Mouse (Mus musculus) midbrain, postnatal 0 days (tissue): ENCODE measurements around the gene 1700012B09Rik. TPM values are rescaled to one million over a fixed set of nuclear protein-coding genes. Genes with fewer than 3 reads are reported as not detected.

Experiments used
- ATAC-seq: fragments of 200-750 bp; cut with Nextera tagmentation; 2 replicates; pipeline ENCODE4 v1.8.0; 2017; ENCODE audit warnings: moderate number of reproducible peaks, mild to moderate bottlenecking, moderate TSS enrichment, moderate library complexity; ENCODE audit not compliant: low FRiP score
- DNase-seq: peaks from one replicate; pipeline ENCODE4 v3.0.0-alpha.2; 2015; ENCODE audit warnings: low spot score
- H3K27ac ChIP-seq: fragments of 300-500 bp; sonication (generic); 2 replicates; pipeline ENCODE4 v1.5.1; 2014; ENCODE audit warnings: low read depth, mild to moderate bottlenecking, low read length, mixed read lengths
- H3K27me3 ChIP-seq: fragments of 300-500 bp; sonication (generic); 2 replicates; pipeline ENCODE4 v1.6.1; 2014; ENCODE audit warnings: low read length, control low read depth, mixed read lengths; ENCODE audit not compliant: insufficient read depth
- H3K36me3 ChIP-seq: fragments of 300-500 bp; sonication (generic); 2 replicates; pipeline ENCODE4 v1.6.1; 2014; ENCODE audit warnings: low read length, control low read depth, mixed read lengths; ENCODE audit not compliant: insufficient read depth
- H3K4me1 ChIP-seq: fragments of 300-500 bp; sonication (generic); 2 replicates; pipeline ENCODE4 v1.6.1; 2014; ENCODE audit warnings: mild to moderate bottlenecking, control low read depth, antibody characterized with exemption, low read length, mixed read lengths; ENCODE audit not compliant: insufficient read depth
- H3K4me2 ChIP-seq: fragments of 300-500 bp; sonication (generic); 2 replicates; pipeline ENCODE4 v1.6.1; 2014; ENCODE audit warnings: low read depth, mild to moderate bottlenecking, low read length, mixed read lengths; ENCODE audit not compliant: poor library complexity, severe bottlenecking
- H3K4me3 ChIP-seq: fragments of 300-500 bp; sonication (generic); 2 replicates; pipeline ENCODE4 v1.5.1; 2014; ENCODE audit warnings: low read depth, mild to moderate bottlenecking, low read length, moderate library complexity
- H3K9ac ChIP-seq: fragments of 300-500 bp; sonication (generic); replicated peaks from 2 replicates; pipeline ENCODE4 v1.6.1; 2014; ENCODE audit warnings: mild to moderate bottlenecking, low read length, moderate library complexity, mixed read lengths; ENCODE audit not compliant: poor library complexity, severe bottlenecking
- H3K9me3 ChIP-seq: fragments of 300-500 bp; sonication (generic); 2 replicates; pipeline ENCODE4 v1.6.1; 2016; ENCODE audit warnings: low read length, control low read depth
- CTCF ChIP-seq: IDR thresholded peaks from 2 replicates; pipeline ENCODE4 v1.5.1; 2016; ENCODE audit warnings: antibody characterized with exemption, mild to moderate bottlenecking
- WGBS: fragments of 180-500 bp; shearing (Covaris S2); extraction: QIAGEN DNeasy Blood & Tissue Kit; methylation state at CpG from one replicate; pipeline ENCODE4 v1.1.7; 2014; 5-methylcytosine and 5-hydroxymethylcytosine counted together
- polyA plus RNA-seq: library from polyadenylated mRNA; unstranded; fragments of >200 nt; fragmentation: Nextera tagmentation; extraction: Ambion mirVana; gene quantifications from 2 replicates; pipeline ENCODE4 v1.2.1, GENCODE M21; 2015
- total RNA-seq: library from RNA; depleted of rRNA; stranded (reverse); fragments of >200 nt; gene quantifications from 2 replicates; pipeline ENCODE4 v1.2.3, GENCODE M21; 2014

The 1700012B09Rik gene
- total and polyA plus RNA-seq, 2 experiments from 2014 or later: 3.9 to 6.2 TPM

- TF ChIP-seq CTCF: no peak
- ATAC-seq: no peak
These were observed 11.6 kb downstream of the 1700012B09Rik start for GRCm38 (mm10) chr9:14759261-14759660.

GRCm38 (mm10) chr9:14758590-14758989 is 12.2 kb downstream of the 1700012B09Rik start:
- ATAC-seq (no peak), DNase-seq (no peak)
- no peak overlapping the region for H3K4me2 ChIP-seq
- TF ChIP-seq CTCF: no peak
- H3K9me3 ChIP-seq: no peaks in the 10 kb centered on the region
- H3K27me3 ChIP-seq: no peaks in the 10 kb centered on the region
- H3K36me3 ChIP-seq: no peaks in the 10 kb centered on the region
- H3K4me1 ChIP-seq: no peaks in the 10 kb centered on the region
- no peak overlapping the region for H3K27ac ChIP-seq
- H3K4me3 ChIP-seq: no peak overlapping the region
- 76% methylated on average over 7 of the region's 7 CpGs for WGBS
- no peak overlapping the region for H3K9ac ChIP-seq

More at GRCm38 (mm10) chr9:14759261-14759660, 11.6 kb downstream of the 1700012B09Rik start:
- no peak for DNase-seq
- H3K36me3 ChIP-seq: no peaks in the 10 kb centered on the region
- H3K27ac ChIP-seq: no peak overlapping the region
- no peaks in the 10 kb centered on the region for H3K4me1 ChIP-seq
- H3K27me3 ChIP-seq: no peaks in the 10 kb centered on the region
- no peak overlapping the region for H3K4me2 ChIP-seq
- no peak overlapping the region for H3K4me3 ChIP-seq
- H3K9ac ChIP-seq: no peak overlapping the region
- no peaks in the 10 kb centered on the region for H3K9me3 ChIP-seq

- Histone ChIP-seq H3K9me3 (no peaks in the 10 kb centered on the region), H3K4me3 (no peak overlapping the region), H3K9ac (no peak overlapping the region), H3K4me2 (no peak overlapping the region), H3K36me3 (no peaks in the 10 kb centered on the region), H3K4me1 (no peaks in the 10 kb centered on the region), H3K27me3 (no peaks in the 10 kb centered on the region), H3K27ac (no peak overlapping the region)
- DNase-seq (no peak), ATAC-seq (no peak)
- 88% methylated on average over 3 of the region's 3 CpGs for WGBS
- no peak for TF ChIP-seq CTCF
These were observed 16.4 kb downstream of the 1700012B09Rik start for GRCm38 (mm10) chr9:14754469-14754868.

- Histone ChIP-seq H3K27me3 (no peaks in the 10 kb centered on the region), H3K27ac (no peak overlapping the region), H3K4me3 (no peak overlapping the region), H3K36me3 (no peaks in the 10 kb centered on the region), H3K9me3 (no peaks in the 10 kb centered on the region), H3K4me2 (no peak overlapping the region), H3K4me1 (no peaks in the 10 kb centered on the region), H3K9ac (no peak overlapping the region)
- ATAC-seq (no peak), DNase-seq (no peak)
- TF ChIP-seq CTCF: no peak
These were observed 16.9 kb downstream of the 1700012B09Rik start for GRCm38 (mm10) chr9:14753947-14754346.

GRCm38 (mm10) chr9:14752001-14752522 is 18.8 kb downstream of the 1700012B09Rik start, which contains the start of gene Fut4:
TSS of gene Fut4 (minus strand) at chr9:14752393.
- DNase-seq: no peak
- no peak within 1 kb of the TSS for H3K27ac ChIP-seq

GRCm38 (mm10) chr9:14751503-14752000 is 19.3 kb downstream of the 1700012B09Rik start:
- Histone ChIP-seq H3K4me1 (no peaks in the 10 kb centered on the region), H3K9me3 (no peaks in the 10 kb centered on the region), H3K9ac (peak overlapping the region; percentile 61), H3K27me3 (no peaks in the 10 kb centered on the region), H3K27ac (no peak overlapping the region), H3K36me3 (no peaks in the 10 kb centered on the region), H3K4me2 (peak overlapping the region; percentile 92), H3K4me3 (peak overlapping the region; percentile 46)
- TF ChIP-seq CTCF: peak; percentile 40; the same call in 1 of the 2 replicates
- ATAC-seq: peak; percentile 84
- no peak for DNase-seq
- under 1% methylated on average over 50 of the region's 50 CpGs for WGBS

More at GRCm38 (mm10) chr9:14752001-14752522, 18.8 kb downstream of the 1700012B09Rik start, which contains the start of gene Fut4:
- no peaks in the 10 kb centered on the region for H3K27me3 ChIP-seq
- peak within 1 kb of the TSS; percentile 46 for H3K4me3 ChIP-seq
- H3K9ac ChIP-seq: peak within 1 kb of the TSS; percentile 61
- WGBS: under 1% methylated on average over 27 of the region's 28 CpGs
- H3K36me3 ChIP-seq: no peaks in the 10 kb centered on the region
- H3K9me3 ChIP-seq: no peaks in the 10 kb centered on the region
- peak; percentile 31 for ATAC-seq
- peak within 1 kb of the TSS; percentile 92 for H3K4me2 ChIP-seq
- TF ChIP-seq CTCF: no peak
- no peaks in the 10 kb centered on the region for H3K4me1 ChIP-seq
